Mouse (Mus musculus) cerebellum, adult 2 months (tissue): ENCODE data around the gene Dnah11.

Experiments
- CTCF ChIP-seq: fragments of 200-500 bp; IDR thresholded peaks from 2 replicates; pipeline ENCODE4 v1.5.1; 2011; ENCODE audit warnings: low read depth, mild to moderate bottlenecking, control low read depth, low read length, moderate library complexity, borderline replicate concordance; ENCODE audit not compliant: insufficient read depth
- POLR2A ChIP-seq: fragments of 200-500 bp; IDR thresholded peaks from 2 replicates; pipeline ENCODE4 v1.6.1; 2011; ENCODE audit warnings: low read length, control low read depth, borderline replicate concordance; ENCODE audit not compliant: insufficient read depth

DNA sequence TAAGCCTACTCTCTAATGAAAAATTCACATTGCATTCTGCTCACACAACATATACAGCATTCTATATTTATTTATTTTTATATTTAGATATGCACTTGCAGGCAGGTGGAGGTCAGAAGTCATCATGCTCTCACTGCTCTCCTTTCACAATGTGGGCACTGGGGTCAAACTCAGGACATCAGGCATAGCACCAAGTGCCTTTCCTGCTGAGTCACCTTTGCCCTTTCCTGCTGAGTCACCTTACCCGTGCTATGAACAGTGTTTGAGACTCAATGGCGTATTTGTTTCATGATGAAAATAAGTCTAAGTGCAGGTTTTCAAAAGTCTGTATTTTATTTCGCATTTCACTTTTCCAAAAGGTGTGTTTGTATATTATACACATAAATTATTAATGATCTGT, 9.3 kb downstream of the Dnah11 start:
- no peak for TF ChIP-seq CTCF
- TF ChIP-seq POLR2A = no peak
